Mouse (Mus musculus) layer of hippocampus, postnatal 25 days (tissue): ENCODE data around the gene Klhl36. TPM values are rescaled to one million over a fixed set of nuclear protein-coding genes. Genes with fewer than 3 reads are reported as not detected.
A peak's percentile ranks its signal among the peaks of the same experiment; 100 is the strongest.

Source experiments
- DNase-seq, 2 experiments: peaks; one replicate each; pipeline ENCODE4 v3.0.0; 2022; ENCODE audit warnings: mixed read lengths in 2 of 2, low spot score in 1 of 2; ENCODE audit errors: extremely low spot score in 1 of 2
- total RNA-seq, 2 experiments: library from RNA; stranded (reverse); gene quantifications; 2 replicates each; pipeline ENCODE4 v1.2.3; 2021

Gene Klhl36
- total RNA-seq, 2 experiments from 2014 or later = 8.0 to 8.5 TPM

- no peak for DNase-seq
These were observed 19.2 kb downstream of the Klhl36 start for GRCm38 (mm10) chr8:119881301-119881700.

GRCm38 (mm10) chr8:119881917-119882316 lies 19.9 kb downstream of the Klhl36 start:
- no peak for DNase-seq

GRCm38 (mm10) chr8:119883281-119883680 lies 21.2 kb downstream of the Klhl36 start:
- DNase-seq = no peak

GRCm38 (mm10) chr8:119885612-119886011 lies 23.5 kb downstream of the Klhl36 start:
- no peak for DNase-seq

- peak in 1 of 2 experiments; percentile 42 for DNase-seq
These were observed 25.1 kb downstream of the Klhl36 start for GRCm38 (mm10) chr8:119887130-119887529.

- no peak for DNase-seq
These were observed 25.9 kb downstream of the Klhl36 start for GRCm38 (mm10) chr8:119888012-119888411.

GRCm38 (mm10) chr8:119897069-119897468 lies 35.0 kb downstream of the Klhl36 start:
- no peak for DNase-seq

GRCm38 (mm10) chr8:119897933-119898332 lies 35.9 kb downstream of the Klhl36 start:
- no peak for DNase-seq

- no peak for DNase-seq
These were observed 39.3 kb downstream of the Klhl36 start for GRCm38 (mm10) chr8:119901349-119901748.

- DNase-seq = no peak
These were observed 39.9 kb downstream of the Klhl36 start for GRCm38 (mm10) chr8:119901952-119902351.

GRCm38 (mm10) chr8:119904323-119904911 lies 42.4 kb downstream of the Klhl36 start:
- DNase-seq = no peak

- no peak for DNase-seq
These were observed 48.0 kb downstream of the Klhl36 start, which contains the start of gene Usp10 for GRCm38 (mm10) chr8:119909944-119910546. Usp10 (plus strand) TSS chr8:119910360.

GRCm38 (mm10) chr8:119910547-119911257 lies 48.6 kb downstream of the Klhl36 start, which contains the start of gene Gm20388:
Gm20388 (plus strand) TSS chr8:119910841.
- DNase-seq = peak; percentile 93 to 98

GRCm38 (mm10) chr8:119911258-119911962 lies 49.3 kb downstream of the Klhl36 start:
- DNase-seq = no peak

GRCm38 (mm10) chr8:119912643-119913042 lies 50.6 kb downstream of the Klhl36 start:
- no peak for DNase-seq

- DNase-seq = no peak
These were observed 51.1 kb downstream of the Klhl36 start for GRCm38 (mm10) chr8:119913181-119913580.

- DNase-seq = no peak
These were observed 52.1 kb downstream of the Klhl36 start for GRCm38 (mm10) chr8:119914161-119914560.

GRCm38 (mm10) chr8:119915298-119915697 lies 53.2 kb downstream of the Klhl36 start:
- DNase-seq = no peak

GRCm38 (mm10) chr8:119916237-119916892 lies 54.3 kb downstream of the Klhl36 start:
- no peak for DNase-seq

- no peak for DNase-seq
These were observed 55.3 kb downstream of the Klhl36 start for GRCm38 (mm10) chr8:119917415-119917814.
